Mouse (Mus musculus): ENCODE data around the gene Gm44502.

- no peak for TF ChIP-seq POLR2A (IDR thresholded peaks at IDR 0.05; ENCODE audit: insufficient read length, low read depth)
- TF ChIP-seq CEBPB (IDR thresholded peaks at IDR 0.05; ENCODE audit: insufficient read depth, poor library complexity, severe bottlenecking) = no peak
- TF ChIP-seq POLR2AphosphoS2 (IDR thresholded peaks at IDR 0.05; ENCODE audit: insufficient read length, low read depth) = no peak
- no peak for TF ChIP-seq REST (IDR thresholded peaks at IDR 0.05; ENCODE audit: insufficient read depth, insufficient read length)
- no peak for TF ChIP-seq USF1 (IDR thresholded peaks at IDR 0.05; ENCODE audit: low read depth)
- no peak for TF ChIP-seq E2F4 (IDR thresholded peaks at IDR 0.05; ENCODE audit: insufficient read depth)
- TF ChIP-seq TCF12 (IDR thresholded peaks at IDR 0.05; ENCODE audit: insufficient read depth, poor library complexity, severe bottlenecking) = no peak
- TF ChIP-seq MYOG (IDR thresholded peaks at IDR 0.05; ENCODE audit: control insufficient read depth in 1 of 3, insufficient read depth in 1 of 3, insufficient read length in 2 of 3, low read depth in 2 of 3) = no peak
- TF ChIP-seq MAX (IDR thresholded peaks at IDR 0.05; ENCODE audit: low read depth) = no peak
- TF ChIP-seq MYOD1 (IDR thresholded peaks at IDR 0.05; ENCODE audit: control insufficient read depth in 1 of 3, insufficient read length in 2 of 3, low read depth in 2 of 3) = no peak
These were observed 27.0 kb downstream of the Gm44502 start for GRCm38 (mm10) chr15:89402471-89402870.
